Mouse (Mus musculus) intestine, embryonic 16.5 days (tissue): ENCODE data around the gene Gzmk. TPM values are rescaled to one million over a fixed set of nuclear protein-coding genes. Genes with fewer than 3 reads are reported as not detected.

Experiments used
- ATAC-seq: fragments of 200-750 bp; cut with Nextera tagmentation; 2 replicates; pipeline ENCODE4 v1.8.0; 2017; ENCODE audit warnings: moderate TSS enrichment, moderate library complexity
- H3K27ac ChIP-seq: fragments of 300-500 bp; sonication (generic); 2 replicates; pipeline ENCODE4 v1.5.1; 2014; ENCODE audit warnings: mild to moderate bottlenecking, low read length
- H3K27me3 ChIP-seq: fragments of 300-500 bp; sonication (generic); replicated peaks from 2 replicates; pipeline ENCODE4 v1.6.1; 2014; ENCODE audit warnings: low read length, control low read depth, mixed read lengths; ENCODE audit not compliant: control insufficient read depth, insufficient read depth
- H3K36me3 ChIP-seq: fragments of 300-500 bp; sonication (generic); 2 replicates; pipeline ENCODE4 v1.6.1; 2014; ENCODE audit warnings: low read length, control low read depth; ENCODE audit not compliant: control insufficient read depth, insufficient read depth
- H3K4me1 ChIP-seq: fragments of 300-500 bp; sonication (generic); 2 replicates; pipeline ENCODE4 v1.6.1; 2014; ENCODE audit warnings: low read length, control low read depth, mixed read lengths; ENCODE audit not compliant: control insufficient read depth, insufficient read depth
- H3K4me2 ChIP-seq: fragments of 300-500 bp; sonication (generic); 2 replicates; pipeline ENCODE4 v1.6.1; 2014; ENCODE audit warnings: low read depth, low read length, control low read depth
- H3K4me3 ChIP-seq: fragments of 300-500 bp; sonication (generic); 2 replicates; pipeline ENCODE4 v1.5.1; 2014; ENCODE audit warnings: mild to moderate bottlenecking, low read length
- H3K9ac ChIP-seq: fragments of 300-500 bp; sonication (generic); 2 replicates; pipeline ENCODE4 v1.6.1; 2014; ENCODE audit warnings: low read depth, low read length
- H3K9me3 ChIP-seq: fragments of 300-500 bp; sonication (generic); 2 replicates; pipeline ENCODE4 v1.6.1; 2016; ENCODE audit warnings: low read length, control low read depth; ENCODE audit not compliant: control insufficient read depth
- WGBS: fragments of 180-500 bp; shearing (Covaris S2); extraction: QIAGEN DNeasy Blood & Tissue Kit; methylation state at CpG from one replicate; pipeline ENCODE4 v1.1.7; 2014; 5-methylcytosine and 5-hydroxymethylcytosine counted together
- polyA plus RNA-seq: library from polyadenylated mRNA; unstranded; fragments of >200 nt; fragmentation: Nextera tagmentation; extraction: Ambion mirVana; gene quantifications from 2 replicates; pipeline ENCODE4 v1.2.1, GENCODE M21; 2015

Gzmk gene
- polyA plus RNA-seq, 1 experiment from 2014 or later: not detected

DNA sequence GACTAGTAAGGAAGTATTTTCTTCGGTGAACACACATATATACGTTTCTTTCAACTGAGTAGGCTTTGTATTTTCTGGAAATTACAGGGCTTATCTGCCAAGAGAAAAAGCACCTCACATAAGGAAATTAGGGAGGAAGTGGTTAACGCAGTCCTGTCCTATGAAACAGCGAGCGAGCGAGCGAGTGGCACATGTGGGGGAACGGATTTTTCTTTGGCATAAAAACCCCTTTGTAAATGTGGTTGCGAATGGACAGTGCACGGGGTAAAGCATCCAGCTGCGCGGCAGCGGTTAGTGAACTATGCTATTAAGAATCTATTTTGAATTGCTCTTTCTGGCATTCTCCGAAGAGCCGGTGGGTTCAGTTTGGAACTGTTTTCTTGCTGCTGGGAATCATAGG lies 14.4 kb downstream of the Gzmk start:
- no peak overlapping the region for H3K4me2 ChIP-seq
- H3K9me3 ChIP-seq: no peaks in the 10 kb centered on the region
- WGBS: 64% methylated on average over 15 of the region's 15 CpGs
- H3K27ac ChIP-seq: no peak overlapping the region
- no peak for ATAC-seq
- no peaks in the 10 kb centered on the region for H3K36me3 ChIP-seq
- no peak overlapping the region for H3K4me3 ChIP-seq
- no peaks in the 10 kb centered on the region for H3K4me1 ChIP-seq
- H3K9ac ChIP-seq: no peak overlapping the region
- peaks cover 4% of the 10 kb centered on the region; the same call in 1 of the 2 replicates for H3K27me3 ChIP-seq

DNA sequence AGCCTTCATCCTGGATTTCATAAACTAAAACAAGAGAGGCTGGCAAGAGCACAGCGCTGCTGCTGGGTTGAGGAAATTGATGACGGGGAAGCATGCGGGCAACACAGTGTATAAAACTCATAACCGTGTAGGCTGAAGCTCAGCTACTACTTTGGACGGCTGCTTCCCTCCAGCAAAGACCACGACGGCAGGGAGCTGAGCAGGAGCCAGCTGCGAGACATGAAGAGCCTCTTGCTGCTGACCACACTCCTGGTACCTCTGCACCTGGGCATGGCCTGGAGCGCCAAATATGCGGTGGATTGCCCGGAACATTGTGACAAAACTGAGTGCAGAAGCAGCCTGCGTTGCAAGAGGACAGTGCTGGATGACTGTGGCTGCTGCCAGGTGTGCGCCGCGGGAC lies 16.1 kb downstream of the Gzmk start, which contains the start of gene Esm1:
TSS of gene Esm1 (plus strand) at position 36 of the 400 bp plus-strand sequence.
- Histone ChIP-seq H3K4me1 (no peaks in the 10 kb centered on the region), H3K36me3 (no peaks in the 10 kb centered on the region), H3K9ac (no peak within 1 kb of the TSS), H3K27ac (no peak within 1 kb of the TSS), H3K4me3 (no peak within 1 kb of the TSS; the same call in 1 of the 2 replicates), H3K9me3 (no peaks in the 10 kb centered on the region), H3K27me3 (peaks cover 4% of the 10 kb centered on the region; the same call in 1 of the 2 replicates), H3K4me2 (0 out of 2 replicates have a peak within 1 kb of the TSS, but pooled peaks have one; percentile 16)
- no peak for ATAC-seq
- WGBS: 35% methylated on average over 15 of the region's 15 CpGs

DNA sequence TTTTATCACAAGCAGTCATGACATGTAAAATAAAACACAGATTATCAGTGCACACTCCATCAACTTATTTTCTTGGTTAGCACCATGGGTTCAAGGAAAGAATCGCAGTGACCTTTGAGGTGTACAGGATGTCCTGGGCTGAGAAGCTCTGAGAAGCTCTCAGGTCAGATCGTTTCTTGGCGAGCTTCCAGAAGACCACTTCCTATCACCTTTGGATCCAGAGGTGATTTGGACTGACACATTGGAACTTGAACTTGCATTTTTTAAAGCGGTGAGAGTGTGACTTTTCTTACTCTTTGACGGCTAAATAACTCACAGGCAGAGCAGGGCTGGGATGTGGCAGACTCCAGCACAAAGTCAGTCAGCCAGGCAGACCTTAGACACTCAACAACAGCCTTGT lies 20.4 kb downstream of the Gzmk start:
- H3K4me3 ChIP-seq: no peak overlapping the region
- no peaks in the 10 kb centered on the region for H3K9me3 ChIP-seq
- no peaks in the 10 kb centered on the region for H3K4me1 ChIP-seq
- no peak for ATAC-seq
- H3K27me3 ChIP-seq: peaks cover 3% of the 10 kb centered on the region; the same call in 1 of the 2 replicates
- WGBS: 80% methylated on average over 5 of the region's 5 CpGs
- no peak overlapping the region for H3K9ac ChIP-seq
- no peaks in the 10 kb centered on the region for H3K36me3 ChIP-seq
- no peak overlapping the region for H3K4me2 ChIP-seq
- H3K27ac ChIP-seq: no peak overlapping the region

DNA sequence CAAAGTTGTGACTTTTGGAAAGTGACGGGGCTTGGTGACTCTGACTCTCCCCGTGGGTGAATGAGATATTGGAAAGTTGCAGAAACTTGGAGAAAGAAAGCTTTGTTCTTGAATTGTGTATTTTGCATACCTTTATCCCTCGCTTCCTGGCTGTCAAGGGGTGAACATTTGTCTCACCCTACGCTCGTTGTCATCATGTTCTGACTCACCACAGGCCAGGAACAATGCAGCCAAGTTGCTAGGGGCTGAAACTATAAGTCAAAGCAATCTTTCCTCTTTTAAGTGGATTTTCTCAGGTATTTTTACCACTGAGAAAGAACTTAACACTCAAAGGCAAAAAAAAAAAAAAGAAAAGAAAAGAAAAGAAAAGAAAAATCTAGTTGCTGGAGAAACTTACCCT lies 22.6 kb downstream of the Gzmk start:
- H3K4me3 ChIP-seq: no peak overlapping the region
- 66% methylated on average over 5 of the region's 5 CpGs for WGBS

DNA sequence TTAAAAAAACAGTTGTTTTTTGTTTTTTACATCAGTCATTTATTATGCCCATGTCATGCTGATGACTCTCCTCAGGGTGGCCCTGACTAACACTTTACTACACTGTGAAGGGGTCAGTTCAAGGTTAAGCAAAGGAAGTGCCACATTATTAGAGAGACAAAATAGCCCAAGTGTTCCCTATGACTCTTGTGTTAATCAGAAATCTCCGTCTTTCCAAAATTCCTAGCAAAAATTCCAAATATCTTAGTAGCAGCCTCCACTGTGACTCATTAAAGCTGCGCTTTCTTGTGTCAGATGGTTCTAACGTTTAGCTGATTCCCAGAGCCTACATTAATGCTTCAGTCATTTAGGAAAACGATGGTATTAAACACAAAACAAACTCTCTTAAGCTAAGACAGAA lies 23.5 kb downstream of the Gzmk start:
- no peak overlapping the region for H3K4me2 ChIP-seq
- no peaks in the 10 kb centered on the region for H3K27me3 ChIP-seq

More for the DNA sequence above, 22.6 kb downstream of the Gzmk start:
- ATAC-seq: no peak
- Histone ChIP-seq H3K4me2 (no peak overlapping the region), H3K4me1 (no peaks in the 10 kb centered on the region), H3K27me3 (no peaks in the 10 kb centered on the region), H3K9ac (no peak overlapping the region), H3K27ac (no peak overlapping the region), H3K36me3 (no peaks in the 10 kb centered on the region), H3K9me3 (no peaks in the 10 kb centered on the region)

DNA sequence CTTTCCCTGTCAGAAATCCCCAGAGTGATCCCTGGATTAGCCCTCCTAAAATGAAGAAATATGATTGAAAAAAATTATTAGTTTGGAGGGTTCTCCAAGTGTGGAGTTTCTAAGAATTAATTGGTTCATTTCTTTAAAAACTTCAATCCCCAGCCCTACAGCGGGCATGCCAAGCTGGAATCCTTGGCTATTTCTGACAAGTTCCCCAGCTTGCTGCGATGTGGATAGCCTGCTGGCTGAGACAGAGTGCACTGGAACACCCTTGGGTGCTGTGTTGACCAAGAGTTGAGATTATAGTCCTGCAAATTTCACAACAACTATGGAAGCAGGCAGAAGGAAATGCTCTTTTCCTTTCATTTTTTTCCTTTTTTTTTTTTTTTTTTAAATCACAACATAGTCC lies 24.1 kb downstream of the Gzmk start:
- Histone ChIP-seq H3K9ac (no peak overlapping the region), H3K4me1 (no peaks in the 10 kb centered on the region), H3K4me3 (no peak overlapping the region), H3K36me3 (no peaks in the 10 kb centered on the region), H3K27me3 (no peaks in the 10 kb centered on the region), H3K4me2 (no peak overlapping the region), H3K27ac (no peak overlapping the region), H3K9me3 (no peaks in the 10 kb centered on the region)
- 87% methylated on average over 2 of the region's 2 CpGs for WGBS
- no peak for ATAC-seq

More for the DNA sequence above, 23.5 kb downstream of the Gzmk start:
- ATAC-seq: no peak
- Histone ChIP-seq H3K4me3 (no peak overlapping the region), H3K9me3 (no peaks in the 10 kb centered on the region), H3K9ac (no peak overlapping the region), H3K4me1 (no peaks in the 10 kb centered on the region), H3K27ac (no peak overlapping the region), H3K36me3 (no peaks in the 10 kb centered on the region)
- 62% methylated on average over 4 of the region's 4 CpGs for WGBS

DNA sequence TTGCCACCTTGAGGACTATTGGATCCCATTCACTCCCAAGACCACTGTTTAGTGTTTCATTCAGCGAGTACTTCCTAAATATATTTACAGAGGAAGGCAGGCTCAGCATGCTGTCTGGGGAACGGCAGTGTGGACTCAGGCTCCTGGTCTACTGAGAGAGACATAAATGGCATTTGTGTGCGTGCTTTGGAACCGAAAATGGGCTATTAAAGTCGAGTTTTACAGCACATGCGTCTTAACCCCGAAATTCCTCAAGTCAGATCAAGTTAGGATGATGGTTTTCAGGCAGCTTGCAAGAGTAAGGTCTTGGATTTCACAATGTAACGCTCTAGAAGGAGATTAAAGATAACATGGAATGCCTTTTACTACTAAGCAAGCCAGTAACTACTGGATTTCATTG lies 25.0 kb downstream of the Gzmk start:
- Histone ChIP-seq H3K9ac (no peak overlapping the region), H3K9me3 (no peaks in the 10 kb centered on the region), H3K36me3 (no peaks in the 10 kb centered on the region), H3K4me2 (no peak overlapping the region), H3K4me3 (no peak overlapping the region), H3K27ac (no peak overlapping the region), H3K4me1 (no peaks in the 10 kb centered on the region), H3K27me3 (no peaks in the 10 kb centered on the region)
- 56% methylated on average over 8 of the region's 8 CpGs for WGBS
- no peak for ATAC-seq

DNA sequence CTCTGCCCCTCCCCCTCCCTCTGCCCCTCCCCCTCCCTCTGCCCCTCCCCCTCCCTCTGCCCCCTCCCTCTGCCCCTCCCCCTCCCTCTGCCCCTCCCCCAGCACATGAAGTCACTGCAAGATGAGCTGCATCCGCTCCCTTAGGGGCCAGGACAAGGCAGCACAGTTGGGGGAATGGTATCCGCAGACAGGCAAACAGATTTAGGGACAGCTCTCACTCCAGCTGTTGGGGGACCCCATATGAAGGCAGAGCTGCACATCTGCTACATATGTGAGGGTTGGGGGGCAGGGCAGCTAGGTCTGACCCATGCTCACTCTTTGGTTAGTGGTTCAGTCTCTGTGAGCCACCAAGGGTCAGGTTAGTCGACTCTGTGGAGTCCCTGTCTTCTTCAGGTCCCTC lies 26.4 kb downstream of the Gzmk start:
- WGBS: 54% methylated on average over 3 of the region's 3 CpGs
- H3K4me1 ChIP-seq: no peaks in the 10 kb centered on the region
- H3K4me2 ChIP-seq: no peak overlapping the region
- H3K27me3 ChIP-seq: no peaks in the 10 kb centered on the region
- H3K36me3 ChIP-seq: no peaks in the 10 kb centered on the region
- no peak for ATAC-seq
- no peak overlapping the region for H3K9ac ChIP-seq
- H3K4me3 ChIP-seq: no peak overlapping the region
- no peak overlapping the region for H3K27ac ChIP-seq
- no peaks in the 10 kb centered on the region for H3K9me3 ChIP-seq

DNA sequence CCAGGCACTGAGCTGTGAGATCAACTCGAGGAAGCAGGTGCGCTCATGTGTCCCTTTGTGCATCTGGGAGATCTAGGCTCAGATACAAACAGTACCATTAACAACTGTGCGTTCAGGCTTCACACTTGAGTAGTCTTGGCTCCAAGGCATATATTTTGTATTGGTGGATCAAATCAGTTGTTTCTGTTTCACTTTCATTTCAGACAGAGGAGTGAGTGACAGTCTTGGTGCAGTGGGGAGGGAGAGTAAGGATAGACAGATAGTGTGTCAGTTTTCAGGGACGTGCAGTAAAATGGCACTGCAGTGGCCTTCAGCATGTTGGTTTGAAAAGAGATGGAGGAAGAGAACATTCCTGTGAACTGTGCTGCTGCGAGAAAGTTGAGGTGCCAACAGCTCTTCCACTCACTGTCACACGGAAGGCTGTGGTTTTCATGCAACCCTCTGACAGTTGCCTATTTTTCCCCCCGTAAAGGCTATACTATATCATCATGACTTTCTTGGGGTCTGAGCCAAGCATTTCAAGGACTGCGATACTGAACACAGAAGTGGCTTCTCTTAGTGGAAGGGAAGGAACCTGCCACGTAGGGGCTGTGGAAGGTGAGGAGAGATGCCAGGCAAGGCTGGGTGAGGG lies 27.7 kb downstream of the Gzmk start:
- ATAC-seq: no peak
- 78% methylated on average over 9 of the region's 9 CpGs for WGBS
- Histone ChIP-seq H3K4me1 (no peaks in the 10 kb centered on the region), H3K9me3 (no peaks in the 10 kb centered on the region), H3K36me3 (no peaks in the 10 kb centered on the region), H3K27me3 (no peaks in the 10 kb centered on the region), H3K4me3 (no peak overlapping the region), H3K4me2 (no peak overlapping the region), H3K27ac (no peak overlapping the region), H3K9ac (no peak overlapping the region)
